8 mouse cellular contexts compared by ENCODE assay signal in genomic region chr5:150156063-150156786, GRCm38 (mm10). TPM values are rescaled to one million over a fixed set of nuclear protein-coding genes. Genes with fewer than 3 reads are reported as not detected.
DNase-seq lines count a peak whose midpoint lies in the region; ATAC-seq lines count a peak whose summit lies in the region.

No protein-coding gene starts in this region.

- no peak for DNase-seq in cerebellum, adult 11 months
- peak; percentile 49 to 71 for DNase-seq in left cerebral cortex, postnatal 14 days (ENCODE audit: low spot score in 2 of 2)
- no peak for DNase-seq in left cerebral cortex, postnatal 36 days (ENCODE audit: low spot score in 2 of 2)
- peak; percentile 60 for DNase-seq in cerebellum, adult 9-11 months
- DNase-seq in ovary, postnatal 10 days (ENCODE audit: low spot score), result no peak
- no peak for DNase-seq in urinary bladder, postnatal 10 days (ENCODE audit: low spot score)

- intact Hi-C loops in left cerebral cortex, postnatal 14 days (cut with DNase I), result loop anchor here (2.0 to 5.0 kb wide), 2 partner anchors 39 to 59 kb away; partner anchors contain the start of gene Fry
- intact Hi-C loops in left cerebral cortex, postnatal 36 days (cut with DNase I), result loop anchor here (2.0 to 5.0 kb wide), 2 partner anchors 39 to 59 kb away; partner anchors contain the start of gene Fry

- peak; percentile 43; the same call in 1 of the 2 replicates for ATAC-seq in cerebellum, adult (ENCODE audit: insufficient number of reproducible peaks, low FRiP score, low TSS enrichment)
- peak; percentile 70 for ATAC-seq in megakaryocyte, adult 5-6 weeks (ENCODE audit: poor library complexity, severe bottlenecking)

RNA-seq across cellular contexts. Expression of gene Fry, which starts 37.8 kb away (rescaled TPM):
- total RNA-seq in left cerebral cortex, postnatal 14 days (2021), result 100 to 1,000 TPM; 189 to 195 TPM
- 100 to 1,000 TPM; 166 to 217 TPM for total RNA-seq in left cerebral cortex, postnatal 36 days (2021)
- total RNA-seq in megakaryocyte, adult 5-6 weeks (2015), result 74.5 and 74.8 TPM in 2 replicates
- total RNA-seq in megakaryocyte, adult 5-6 weeks (2017), result 52.2 and 66.5 TPM in 2 replicates

Comparison
In these comparisons a context has a peak if more than half of its experiments do, and no peak if none do; other contexts are left out.
1. DNase-seq: peak in left cerebral cortex, postnatal 14 days (2 of 2) and cerebellum, adult 9-11 months (single experiment); none in cerebellum, adult 11 months (single experiment), left cerebral cortex, postnatal 36 days (0 of 2), ovary, postnatal 10 days (single experiment) and urinary bladder, postnatal 10 days (single experiment).